Mouse (Mus musculus) adipose tissue, adult 10 weeks (tissue): ENCODE results near the gene 1700028P14Rik. TPM values are rescaled to one million over a fixed set of nuclear protein-coding genes. Genes with fewer than 3 reads are reported as not detected.

Experiments used
- polyA plus RNA-seq: library from polyadenylated mRNA; stranded (reverse); fragments of 350-450 nt; fragmentation: Illumina TruSeq; extraction: RNeasy Lipid Tissue Mini Kit (QIAGEN cat#74804); gene quantifications from one replicate; pipeline ENCODE4 v1.2.3, GENCODE M21; 2014; ENCODE audit warnings: low read depth, low replicate concordance

1700028P14Rik gene
- polyA plus RNA-seq: 4.9 TPM

GRCm38 (mm10) chr19:23652644-23653043 lies at the start of gene 1700028P14Rik:
TSS of gene 1700028P14Rik (minus strand) at chr19:23652812.

GRCm38 (mm10) chr19:23687296-23688021 lies 34.8 kb upstream of the 1700028P14Rik start, which contains the start of gene Ptar1:
TSS of gene Ptar1 (plus strand) at chr19:23687429.

Other genes starting within 250 kb of the 1700028P14Rik start
- 4.9 TPM for gene Mamdc2, start 204.4 kb downstream of the 1700028P14Rik start, polyA plus RNA-seq
- 5.3 TPM for gene Ptar1, start 34.6 kb upstream of the 1700028P14Rik start, polyA plus RNA-seq
- gene Apba1, start 106.1 kb upstream of the 1700028P14Rik start, polyA plus RNA-seq: 3.5 TPM